Mouse (Mus musculus) testis, adult 2 months (tissue): ENCODE results near the gene Usp20. TPM values are rescaled to one million over a fixed set of nuclear protein-coding genes. Genes with fewer than 3 reads are reported as not detected.

Experiments used
- H3K27ac ChIP-seq: fragments of 200-500 bp; 2 replicates; pipeline ENCODE4 v1.5.1; 2012; ENCODE audit warnings: low read depth, low read length; ENCODE audit not compliant: control insufficient read depth, insufficient read depth
- H3K27me3 ChIP-seq: fragments of 200-500 bp; 2 replicates; pipeline ENCODE4 v1.6.1; 2012; ENCODE audit warnings: mild to moderate bottlenecking, low read length, moderate library complexity; ENCODE audit not compliant: control insufficient read depth, insufficient read depth
- H3K36me3 ChIP-seq: fragments of 200-500 bp; 2 replicates; pipeline ENCODE4 v1.6.1; 2012; ENCODE audit warnings: mild to moderate bottlenecking, low read length; ENCODE audit not compliant: control insufficient read depth, insufficient read depth
- H3K4me1 ChIP-seq: fragments of 200-500 bp; 2 replicates; pipeline ENCODE4 v1.6.1; 2012; ENCODE audit warnings: low read length; ENCODE audit not compliant: control insufficient read depth, insufficient read depth
- H3K4me3 ChIP-seq: fragments of 200-500 bp; 2 replicates; pipeline ENCODE4 v1.5.1; 2012; ENCODE audit warnings: low read depth, mild to moderate bottlenecking, low read length, moderate library complexity, mixed read lengths; ENCODE audit not compliant: control insufficient read depth
- CTCF ChIP-seq: fragments of 200-500 bp; IDR thresholded peaks from 2 replicates; pipeline ENCODE4 v1.5.1; 2012; ENCODE audit warnings: low read depth, mild to moderate bottlenecking, inconsistent platforms, low read length, moderate library complexity; ENCODE audit not compliant: control insufficient read depth, insufficient read depth, insufficient replicate concordance
- POLR2A ChIP-seq: fragments of 200-500 bp; IDR thresholded peaks from 2 replicates; pipeline ENCODE4 v1.6.1; 2012; ENCODE audit warnings: low read depth, mild to moderate bottlenecking, inconsistent platforms, low read length, moderate library complexity; ENCODE audit not compliant: control insufficient read depth
- polyA plus RNA-seq: library from polyadenylated mRNA; depleted of rRNA; stranded (reverse); fragments of >200 nt; gene quantifications from 2 replicates; pipeline ENCODE4 v1.2.3, GENCODE M21; 2012

The Usp20 gene
- polyA plus RNA-seq, 1 experiment = 68.1 TPM

DNA sequence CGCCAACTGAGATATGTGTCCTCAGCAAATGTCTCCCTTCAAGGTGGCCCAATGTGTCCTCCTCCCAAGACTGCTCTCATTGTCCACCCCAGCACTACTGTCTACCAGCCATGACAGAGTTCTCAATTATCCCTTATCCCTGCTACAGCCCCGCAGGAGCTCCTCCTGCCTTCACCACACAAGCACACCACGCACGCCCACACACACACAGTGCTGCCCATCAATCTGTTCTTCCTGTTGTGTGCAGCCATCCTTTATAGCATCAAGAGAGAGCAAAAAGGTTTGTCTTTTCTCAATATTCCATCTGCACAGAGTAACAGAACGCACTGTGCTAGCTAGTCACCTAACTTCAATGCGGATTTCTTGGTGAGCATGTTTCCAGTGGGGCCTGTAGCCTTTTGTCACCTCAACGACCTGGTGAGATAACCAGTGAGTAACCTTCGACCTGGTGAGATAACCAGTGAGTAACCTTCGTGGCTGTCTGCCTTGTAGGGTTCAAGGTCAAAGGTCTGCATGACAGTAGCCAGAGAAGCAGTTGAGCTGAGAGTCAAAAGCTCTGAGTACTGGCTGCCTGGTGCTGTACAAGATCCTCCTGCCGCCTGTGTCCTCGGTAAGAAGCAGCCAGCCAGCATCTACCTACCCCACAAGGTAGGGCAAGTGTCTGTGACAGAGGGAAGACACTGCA, 19.4 kb upstream of the Usp20 start:
- H3K27me3 ChIP-seq = no peaks in the 10 kb centered on the region
- H3K4me3 ChIP-seq = no peak overlapping the region
- no peak overlapping the region for H3K27ac ChIP-seq
- H3K36me3 ChIP-seq = peaks cover 6% of the 10 kb centered on the region; the same call in 1 of the 2 replicates
- TF ChIP-seq CTCF = no peak
- TF ChIP-seq POLR2A = no peak
- peaks cover 7% of the 10 kb centered on the region for H3K4me1 ChIP-seq

DNA sequence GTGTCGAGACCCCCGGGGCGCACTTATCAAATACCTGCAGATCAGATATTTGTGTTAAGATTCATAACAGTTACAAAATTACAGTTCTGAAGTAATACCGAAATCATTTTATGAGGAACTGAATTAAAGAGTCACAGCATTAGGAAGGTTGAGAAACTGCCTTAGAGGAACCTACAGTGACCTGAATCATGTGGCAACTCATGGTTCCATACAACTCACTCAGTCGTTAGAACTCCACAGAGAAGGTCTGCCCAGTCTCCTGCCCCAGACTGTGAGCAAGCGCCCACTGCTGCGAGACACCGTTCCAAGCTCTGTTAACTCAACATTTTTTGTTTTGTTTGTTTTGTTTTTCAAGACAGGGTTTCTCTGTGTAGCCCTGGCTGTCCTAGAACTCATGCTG, 16.5 kb upstream of the Usp20 start:
- Histone ChIP-seq H3K4me3 (no peak overlapping the region), H3K27ac (no peak overlapping the region), H3K4me1 (peaks cover 7% of the 10 kb centered on the region), H3K36me3 (peaks cover 5% of the 10 kb centered on the region; the same call in 1 of the 2 replicates), H3K27me3 (no peaks in the 10 kb centered on the region)
- TF ChIP-seq POLR2A (no peak), CTCF (no peak)

DNA sequence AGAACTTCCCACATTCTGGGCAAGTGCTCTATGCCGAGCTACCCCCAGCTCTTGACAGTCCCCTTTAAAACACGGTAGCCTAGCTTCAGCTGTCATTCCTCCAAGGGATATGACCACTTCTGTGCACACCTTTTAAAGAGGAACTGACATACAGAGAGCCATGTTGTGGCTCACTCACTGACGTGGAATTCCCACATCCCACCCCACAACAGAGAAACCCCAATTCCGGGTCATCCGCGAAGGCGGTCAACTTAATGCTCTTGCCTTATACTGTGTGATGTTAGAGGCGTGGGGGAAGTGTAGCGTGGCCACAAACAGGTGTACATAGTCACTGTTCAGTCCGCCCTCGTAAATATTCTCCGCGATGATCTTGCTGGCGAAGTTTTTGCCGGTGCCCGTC, 15.3 kb upstream of the Usp20 start:
- Histone ChIP-seq H3K27me3 (no peaks in the 10 kb centered on the region), H3K36me3 (peaks cover 3% of the 10 kb centered on the region; the same call in 1 of the 2 replicates), H3K4me3 (peak overlapping the region; percentile 98), H3K27ac (no peak overlapping the region), H3K4me1 (peaks cover 7% of the 10 kb centered on the region)
- TF ChIP-seq POLR2A (no peak), CTCF (no peak)

DNA sequence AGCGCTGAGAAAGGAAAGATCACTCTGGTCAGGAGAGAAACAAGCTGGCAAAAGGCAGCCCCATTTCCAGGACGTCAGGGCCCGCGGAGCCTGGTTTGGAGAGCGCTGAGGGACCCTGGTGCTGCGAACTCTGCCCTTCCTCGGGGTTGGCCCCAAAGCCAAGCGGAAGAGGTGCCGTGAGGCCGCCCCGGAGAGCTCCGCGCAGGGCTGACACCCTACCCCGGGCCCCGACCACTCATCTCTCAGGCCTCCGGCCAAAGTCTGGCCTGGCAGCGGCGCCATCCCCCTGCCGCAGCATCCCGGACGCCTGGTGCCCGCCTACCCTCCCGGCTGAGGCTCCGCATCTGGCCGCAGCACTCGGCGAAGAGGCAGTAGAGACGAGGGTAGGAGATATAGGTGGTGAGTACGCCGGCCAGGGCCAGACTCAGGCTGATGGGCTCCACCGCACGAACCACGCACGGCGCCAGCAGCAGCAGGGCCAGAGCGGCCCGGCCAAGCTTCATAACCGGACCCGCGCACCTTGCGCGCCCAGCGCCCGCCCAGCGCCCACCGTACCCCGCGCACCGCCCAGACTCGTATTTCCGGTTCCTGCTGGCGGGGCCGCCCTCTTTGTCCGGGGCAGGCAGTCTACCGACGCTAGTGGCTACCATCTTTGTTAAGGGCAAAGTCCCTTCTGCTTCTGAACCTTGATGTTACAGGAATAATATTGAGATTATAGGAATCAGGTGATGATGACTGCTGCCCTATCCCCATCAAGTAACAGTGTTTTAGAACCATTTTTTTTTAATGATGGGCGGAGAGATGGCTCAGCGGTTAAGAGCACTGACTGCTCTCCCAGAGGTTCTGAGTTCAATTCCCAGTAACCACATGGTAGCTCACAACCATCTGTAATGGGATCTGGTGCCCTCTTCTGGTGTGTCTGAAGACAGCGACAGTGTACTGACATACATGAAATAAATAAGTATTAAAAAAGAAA, 14.4 kb upstream of the Usp20 start, which contains the start of gene Tor1a:
Gene Tor1a, minus strand, starts transcription at position 582 of the 976 bp plus-strand sequence.
- H3K36me3 ChIP-seq = peaks cover 3% of the 10 kb centered on the region; the same call in 1 of the 2 replicates
- H3K27me3 ChIP-seq = no peaks in the 10 kb centered on the region
- H3K4me1 ChIP-seq = peaks cover 7% of the 10 kb centered on the region
- peak within 1 kb of the TSS; percentile 78 for H3K27ac ChIP-seq
- peak within 1 kb of the TSS; percentile 98 for H3K4me3 ChIP-seq
- no peak for TF ChIP-seq CTCF
- TF ChIP-seq POLR2A = peak; percentile 82

DNA sequence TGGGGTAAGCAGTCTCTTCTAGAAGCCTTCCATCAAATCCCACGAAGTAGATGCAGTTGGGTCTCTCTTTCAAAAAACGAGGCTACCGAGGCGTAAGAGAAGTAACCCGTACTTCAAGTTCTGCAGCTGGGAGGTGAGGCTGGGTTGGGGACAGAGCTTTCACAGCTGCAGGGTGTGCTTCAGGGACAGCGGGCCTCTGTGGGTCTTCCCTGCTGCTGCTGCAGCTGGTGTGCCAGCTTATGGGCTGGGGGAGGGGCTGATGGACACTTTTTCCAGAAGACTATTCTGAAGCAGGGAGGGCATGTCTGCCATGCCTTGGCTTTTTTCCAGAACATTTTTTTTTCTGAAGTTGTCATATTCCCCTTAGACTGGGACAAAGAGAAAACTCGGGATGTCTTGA, 945 bp downstream of the Usp20 start:
- Histone ChIP-seq H3K4me1 (peaks cover 14% of the 10 kb centered on the region), H3K4me3 (peak overlapping the region; percentile 97), H3K27ac (no peak overlapping the region), H3K36me3 (no peaks in the 10 kb centered on the region), H3K27me3 (no peaks in the 10 kb centered on the region)
- TF ChIP-seq POLR2A (no peak), CTCF (no peak)

- Histone ChIP-seq H3K4me1 (peaks cover 14% of the 10 kb centered on the region), H3K27ac (no peak overlapping the region), H3K36me3 (no peaks in the 10 kb centered on the region), H3K4me3 (no peak overlapping the region), H3K27me3 (no peaks in the 10 kb centered on the region)
- no peak for TF ChIP-seq CTCF
- no peak for TF ChIP-seq POLR2A
These were observed 3.3 kb downstream of the Usp20 start for GRCm38 (mm10) chr2:30985111-30986020.

DNA sequence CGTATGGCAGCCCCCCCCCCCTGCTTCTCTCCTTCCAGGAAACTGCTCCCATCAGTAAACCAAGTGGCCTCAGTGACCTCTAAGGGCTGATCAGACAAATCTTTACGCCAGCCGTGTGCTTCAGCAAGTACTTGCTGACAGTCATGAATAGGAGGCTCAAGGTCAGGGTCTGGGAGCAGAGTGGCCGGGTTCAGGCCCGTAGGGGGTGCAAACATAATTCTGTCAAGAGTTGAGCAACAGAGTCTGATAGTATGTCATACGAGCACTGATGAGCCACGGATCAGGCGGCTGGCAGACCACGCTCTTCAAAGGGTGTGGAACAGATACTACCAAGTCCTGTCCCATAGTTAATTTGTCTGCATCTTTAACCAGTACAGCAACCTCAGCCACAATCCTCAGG, 8.1 kb downstream of the Usp20 start:
- no peak overlapping the region for H3K4me3 ChIP-seq
- peaks cover 4% of the 10 kb centered on the region for H3K4me1 ChIP-seq
- no peaks in the 10 kb centered on the region for H3K27me3 ChIP-seq
- TF ChIP-seq CTCF (no peak), POLR2A (no peak)
- H3K36me3 ChIP-seq = no peaks in the 10 kb centered on the region
- H3K27ac ChIP-seq = no peak overlapping the region
